Mouse (Mus musculus): ENCODE measurements around the gene Fat3. TPM values are rescaled to one million over a fixed set of nuclear protein-coding genes. Genes with fewer than 3 reads are reported as not detected.

Fat3 gene
- total RNA-seq, 4 experiments from 2014 or later, result 0.28 to 0.49 (median 0.48) TPM

- no peak for DNase-seq (ENCODE audit: low spot score)
Measured at GRCm38 (mm10) chr9:16310855-16311848, 189.9 kb downstream of the Fat3 start.

GRCm38 (mm10) chr9:16310305-16310704 is 190.8 kb downstream of the Fat3 start:
- DNase-seq (ENCODE audit: low spot score), result no peak

GRCm38 (mm10) chr9:16307789-16308188 is 193.3 kb downstream of the Fat3 start:
- DNase-seq (ENCODE audit: low spot score), result no peak

GRCm38 (mm10) chr9:16306222-16306621 is 194.9 kb downstream of the Fat3 start:
- DNase-seq (ENCODE audit: low spot score), result no peak

- DNase-seq (ENCODE audit: low spot score), result peak; percentile 2
Measured at GRCm38 (mm10) chr9:16305396-16306086, 195.5 kb downstream of the Fat3 start.

- DNase-seq (ENCODE audit: low spot score), result no peak
Measured at GRCm38 (mm10) chr9:16304949-16305348, 196.1 kb downstream of the Fat3 start.

GRCm38 (mm10) chr9:16302484-16302883 is 198.6 kb downstream of the Fat3 start:
- DNase-seq (ENCODE audit: low spot score), result no peak

- DNase-seq (ENCODE audit: low spot score), result no peak
Measured at GRCm38 (mm10) chr9:16297935-16298334, 203.2 kb downstream of the Fat3 start.

GRCm38 (mm10) chr9:16293928-16294806 is 206.9 kb downstream of the Fat3 start:
- DNase-seq (ENCODE audit: low spot score), result no peak

- no peak for DNase-seq (ENCODE audit: low spot score)
Measured at GRCm38 (mm10) chr9:16292492-16292891, 208.6 kb downstream of the Fat3 start.

- DNase-seq (ENCODE audit: low spot score), result no peak
Measured at GRCm38 (mm10) chr9:16290911-16291310, 210.2 kb downstream of the Fat3 start.

- DNase-seq (ENCODE audit: low spot score), result no peak
Measured at GRCm38 (mm10) chr9:16283033-16283432, 218.1 kb downstream of the Fat3 start.

GRCm38 (mm10) chr9:16282291-16282804 is 218.7 kb downstream of the Fat3 start:
- peak; percentile 3 for DNase-seq (ENCODE audit: low spot score)

GRCm38 (mm10) chr9:16275589-16275988 is 225.5 kb downstream of the Fat3 start:
- DNase-seq (ENCODE audit: low spot score), result no peak

GRCm38 (mm10) chr9:16274130-16274529 is 227.0 kb downstream of the Fat3 start:
- DNase-seq (ENCODE audit: low spot score), result no peak

- DNase-seq (ENCODE audit: low spot score), result no peak
Measured at GRCm38 (mm10) chr9:16272810-16273209, 228.3 kb downstream of the Fat3 start.

GRCm38 (mm10) chr9:16270768-16271114 is 230.3 kb downstream of the Fat3 start:
- no peak for DNase-seq (ENCODE audit: low spot score)

GRCm38 (mm10) chr9:16270056-16270767 is 230.9 kb downstream of the Fat3 start:
- no peak for DNase-seq (ENCODE audit: low spot score)

- no peak for DNase-seq (ENCODE audit: low spot score)
Measured at GRCm38 (mm10) chr9:16265519-16265918, 235.6 kb downstream of the Fat3 start.

- no peak for DNase-seq (ENCODE audit: low spot score)
Measured at GRCm38 (mm10) chr9:16257241-16257840, 243.7 kb downstream of the Fat3 start.

Measured in heart, adult 8-10 months (tissue).